Mouse (Mus musculus) lung, embryonic 14.5 days (tissue): ENCODE measurements around the gene C1ql3. TPM values are rescaled to one million over a fixed set of nuclear protein-coding genes. Genes with fewer than 3 reads are reported as not detected.

Experiments
- ATAC-seq: fragments of 200-750 bp; cut with Nextera tagmentation; 2 replicates; pipeline ENCODE4 v1.8.0; 2017; ENCODE audit warnings: mild to moderate bottlenecking, moderate TSS enrichment, moderate library complexity; ENCODE audit not compliant: insufficient read depth
- DNase-seq: peaks from one replicate; pipeline ENCODE4 v3.0.0-alpha.2; 2015
- H3K27ac ChIP-seq: fragments of 300-500 bp; sonication (generic); 2 replicates; pipeline ENCODE4 v1.5.1; 2014; ENCODE audit warnings: low read depth, mild to moderate bottlenecking, moderate library complexity
- H3K27me3 ChIP-seq: fragments of 300-500 bp; sonication (generic); 2 replicates; pipeline ENCODE4 v1.6.1; 2014; ENCODE audit warnings: low read length, control low read depth; ENCODE audit not compliant: insufficient read depth
- H3K36me3 ChIP-seq: fragments of 300-500 bp; sonication (generic); 2 replicates; pipeline ENCODE4 v1.6.1; 2014; ENCODE audit warnings: control low read depth; ENCODE audit not compliant: insufficient read depth
- H3K4me1 ChIP-seq: fragments of 300-500 bp; sonication (generic); 2 replicates; pipeline ENCODE4 v1.6.1; 2014; ENCODE audit warnings: antibody characterized with exemption, control low read depth; ENCODE audit not compliant: insufficient read depth
- H3K4me2 ChIP-seq: fragments of 300-500 bp; sonication (generic); 2 replicates; pipeline ENCODE4 v1.6.1; 2014; ENCODE audit warnings: mild to moderate bottlenecking
- H3K4me3 ChIP-seq: fragments of 300-500 bp; sonication (generic); 2 replicates; pipeline ENCODE4 v1.5.1; 2014; ENCODE audit warnings: low read depth, low read length
- H3K9ac ChIP-seq: fragments of 300-500 bp; sonication (generic); 2 replicates; pipeline ENCODE4 v1.6.1; 2014
- H3K9me3 ChIP-seq: fragments of 300-500 bp; sonication (generic); 2 replicates; pipeline ENCODE4 v1.6.1; 2016; ENCODE audit warnings: low read depth, low read length, control low read depth
- CTCF ChIP-seq: IDR thresholded peaks from 2 replicates; pipeline ENCODE4 v1.5.1; 2016; ENCODE audit warnings: antibody characterized with exemption, low read depth
- WGBS: fragments of 180-500 bp; shearing (Covaris S2); extraction: QIAGEN DNeasy Blood & Tissue Kit; methylation state at CpG from one replicate; pipeline ENCODE4 v1.1.7; 2014; 5-methylcytosine and 5-hydroxymethylcytosine counted together
- polyA plus RNA-seq: library from polyadenylated mRNA; unstranded; fragments of >200 nt; fragmentation: Nextera tagmentation; extraction: Ambion mirVana; gene quantifications from 2 replicates; pipeline ENCODE4 v1.2.1, GENCODE M21; 2014

Gene C1ql3
- not detected in 2 replicates for polyA plus RNA-seq

DNA sequence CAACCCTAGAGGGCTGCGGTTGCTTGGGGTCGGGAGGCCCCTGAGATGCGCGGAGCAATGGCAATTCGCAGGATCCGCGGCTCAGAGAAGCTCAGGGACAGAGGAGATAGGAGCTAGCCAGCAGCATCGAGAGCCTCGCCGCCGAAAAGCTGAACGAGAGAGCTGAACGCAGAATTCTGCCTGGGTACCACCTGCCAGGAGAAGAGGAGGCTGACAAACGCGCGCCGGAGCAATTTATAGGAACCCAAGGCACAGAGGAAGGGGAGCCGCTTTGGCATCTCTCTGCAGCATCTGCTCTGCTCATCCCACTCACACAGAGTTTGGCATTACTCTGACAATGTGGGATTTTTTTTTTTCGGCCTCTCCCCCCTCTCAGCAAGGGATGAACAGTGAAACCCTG, at the start of gene C1ql3:
TSS of gene C1ql3 (minus strand) at position 335 of the 400 bp plus-strand sequence.
- ATAC-seq = no peak
- WGBS = under 1% methylated on average over 19 of the region's 19 CpGs
- Histone ChIP-seq H3K27ac (no peak within 1 kb of the TSS), H3K36me3 (no peaks in the 10 kb centered on the region), H3K4me1 (no peaks in the 10 kb centered on the region), H3K9ac (peak within 1 kb of the TSS; percentile 32; the same call in 1 of the 2 replicates), H3K9me3 (no peaks in the 10 kb centered on the region), H3K4me3 (peak within 1 kb of the TSS; percentile 53), H3K27me3 (peaks cover 41% of the 10 kb centered on the region), H3K4me2 (peak within 1 kb of the TSS; percentile 99)
- peak; percentile 37 for DNase-seq
- TF ChIP-seq CTCF = no peak

DNA sequence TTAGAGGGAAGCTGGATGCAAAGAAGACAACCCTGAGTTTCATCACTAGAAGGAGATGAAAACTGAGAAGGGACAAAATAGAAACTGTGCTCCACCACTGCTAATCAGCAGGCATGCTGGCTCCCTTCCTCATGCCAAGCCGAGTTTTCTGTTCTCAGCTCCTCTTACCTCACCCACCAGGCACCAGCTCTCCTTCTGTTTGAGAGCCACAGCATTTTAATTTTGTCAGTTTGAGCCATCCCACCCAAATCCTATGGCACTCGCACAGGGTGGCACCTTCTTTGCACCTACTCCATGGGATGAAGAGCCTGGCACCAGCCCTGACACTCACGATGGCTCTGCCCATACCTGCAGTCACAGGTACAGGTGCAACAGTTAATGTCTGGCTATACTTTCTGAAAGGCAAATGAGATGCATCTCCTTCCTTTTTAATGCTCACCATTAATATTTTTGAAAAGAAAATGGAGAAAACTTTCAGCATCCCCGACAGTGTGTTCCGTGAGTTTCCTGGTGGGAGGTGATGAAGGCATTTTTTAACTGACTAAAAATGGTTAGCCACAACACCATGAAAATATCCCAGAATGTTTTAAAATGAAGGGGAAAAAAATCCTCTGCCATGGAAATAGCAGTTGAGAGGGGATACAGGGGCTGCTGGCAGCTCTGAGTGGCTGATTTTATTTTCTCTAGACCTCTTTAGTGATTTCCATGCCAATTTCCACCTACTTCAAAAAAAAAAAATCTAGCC, 49.0 kb upstream of the C1ql3 start:
- TF ChIP-seq CTCF = no peak
- H3K4me3 ChIP-seq = no peak overlapping the region
- H3K36me3 ChIP-seq = no peaks in the 10 kb centered on the region
- H3K27ac ChIP-seq = no peak overlapping the region
- WGBS = 86% methylated on average over 5 of the region's 5 CpGs
- H3K9ac ChIP-seq = no peak overlapping the region
- DNase-seq (no peak), ATAC-seq (no peak)
- H3K4me2 ChIP-seq = no peak overlapping the region
- no peaks in the 10 kb centered on the region for H3K9me3 ChIP-seq
- no peaks in the 10 kb centered on the region for H3K27me3 ChIP-seq
- no peaks in the 10 kb centered on the region for H3K4me1 ChIP-seq

DNA sequence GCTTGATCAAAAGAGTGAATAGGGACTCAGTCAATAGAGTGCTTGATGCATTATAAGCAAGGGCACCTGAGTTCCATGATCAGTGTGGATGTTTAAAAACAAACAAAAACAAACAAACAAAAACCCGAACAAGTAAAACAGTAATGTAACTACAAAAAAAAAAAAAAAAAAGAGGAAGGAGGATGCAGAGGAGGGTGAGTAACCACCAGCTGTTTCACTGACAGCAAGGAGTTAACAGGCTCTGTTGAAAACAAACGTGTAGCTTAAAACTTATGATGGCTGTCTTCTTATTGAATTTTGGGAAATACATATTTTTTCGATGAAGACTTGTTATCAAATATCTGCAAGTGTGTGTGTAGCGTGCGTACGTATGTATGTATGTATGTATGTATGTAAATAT, 37.0 kb upstream of the C1ql3 start:
- no peak for ATAC-seq
- TF ChIP-seq CTCF = no peak
- WGBS = 76% methylated on average over 6 of the region's 6 CpGs

DNA sequence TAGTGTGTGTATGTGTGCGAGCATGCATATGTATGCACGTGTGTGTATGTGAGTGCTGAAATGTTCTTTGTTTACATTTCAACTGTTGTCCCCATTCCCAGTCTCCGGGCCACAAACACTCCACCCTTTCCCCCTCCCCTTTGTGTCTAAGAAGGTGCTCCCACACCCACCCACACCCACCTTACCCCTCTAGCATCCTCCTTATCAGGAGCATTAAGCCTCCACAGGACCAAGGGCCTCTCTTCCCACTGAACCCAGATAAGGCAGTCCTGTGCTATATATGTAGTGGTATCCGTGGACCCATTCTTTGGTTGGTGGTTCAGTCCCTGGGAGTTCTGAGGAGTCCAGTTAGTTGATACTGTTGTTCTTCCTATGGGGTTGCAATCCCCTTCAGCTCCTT, 32.9 kb upstream of the C1ql3 start:
- Histone ChIP-seq H3K36me3 (no peaks in the 10 kb centered on the region), H3K27ac (no peak overlapping the region), H3K4me3 (no peak overlapping the region), H3K27me3 (no peaks in the 10 kb centered on the region), H3K9ac (no peak overlapping the region), H3K4me1 (no peaks in the 10 kb centered on the region), H3K4me2 (no peak overlapping the region), H3K9me3 (no peaks in the 10 kb centered on the region)
- TF ChIP-seq CTCF = no peak
- no peak for ATAC-seq
- DNase-seq = no peak
- 77% methylated on average over 4 of the region's 4 CpGs for WGBS

More for the DNA sequence above, 37.0 kb upstream of the C1ql3 start:
- DNase-seq = no peak
- no peaks in the 10 kb centered on the region for H3K9me3 ChIP-seq
- H3K9ac ChIP-seq = no peak overlapping the region
- H3K27ac ChIP-seq = no peak overlapping the region
- no peak overlapping the region for H3K4me3 ChIP-seq
- no peaks in the 10 kb centered on the region for H3K4me1 ChIP-seq
- H3K36me3 ChIP-seq = no peaks in the 10 kb centered on the region
- no peaks in the 10 kb centered on the region for H3K27me3 ChIP-seq
- no peak overlapping the region for H3K4me2 ChIP-seq

DNA sequence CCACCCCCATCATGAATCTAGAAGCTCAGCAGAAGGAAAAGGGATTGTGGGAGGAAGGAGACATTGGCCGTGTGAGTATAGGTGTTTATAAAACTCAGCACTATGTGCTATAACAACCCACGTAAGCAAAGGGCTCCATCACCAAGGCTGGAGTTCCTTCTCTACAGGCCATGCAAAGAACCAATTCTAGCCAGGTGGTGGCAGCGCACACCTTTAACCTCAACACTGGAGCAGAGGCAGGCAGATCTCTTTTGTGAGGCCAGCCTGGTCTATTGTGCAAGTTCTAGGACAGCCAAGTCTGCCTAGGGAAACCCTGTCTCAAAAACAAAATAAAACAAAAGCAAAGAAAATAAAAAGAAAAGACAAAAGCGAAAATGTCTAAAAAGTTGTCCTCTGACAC, 28.2 kb upstream of the C1ql3 start:
- DNase-seq (no peak), ATAC-seq (no peak)
- Histone ChIP-seq H3K36me3 (no peaks in the 10 kb centered on the region), H3K4me3 (no peak overlapping the region), H3K27me3 (no peaks in the 10 kb centered on the region), H3K9me3 (no peaks in the 10 kb centered on the region), H3K4me1 (no peaks in the 10 kb centered on the region), H3K4me2 (no peak overlapping the region), H3K27ac (no peak overlapping the region), H3K9ac (no peak overlapping the region)
- TF ChIP-seq CTCF = no peak
- 87% methylated on average over 4 of the region's 4 CpGs for WGBS

DNA sequence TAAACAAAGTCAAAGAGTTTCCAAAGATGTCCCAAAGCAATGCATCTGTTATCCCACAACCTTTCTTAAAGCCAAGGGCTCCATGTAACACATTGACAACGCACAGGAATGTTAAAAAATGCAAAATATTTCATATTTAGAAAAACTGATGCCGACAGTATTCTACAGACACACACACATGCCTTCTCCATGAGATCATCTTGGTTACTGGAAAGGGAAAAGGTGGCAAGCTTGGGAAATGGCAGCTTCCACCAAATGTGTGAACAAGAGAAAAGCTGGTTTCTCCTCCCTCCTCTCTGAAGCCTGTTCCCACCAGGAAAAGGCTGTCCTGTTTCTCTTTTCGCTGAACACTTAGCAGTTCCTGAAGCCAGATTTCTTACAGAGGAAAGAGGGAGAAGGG, 27.2 kb upstream of the C1ql3 start:
- H3K27me3 ChIP-seq = no peaks in the 10 kb centered on the region
- no peak overlapping the region for H3K27ac ChIP-seq
- H3K4me3 ChIP-seq = no peak overlapping the region
- no peaks in the 10 kb centered on the region for H3K9me3 ChIP-seq
- H3K9ac ChIP-seq = no peak overlapping the region
- no peak overlapping the region for H3K4me2 ChIP-seq
- H3K4me1 ChIP-seq = no peaks in the 10 kb centered on the region
- ATAC-seq = no peak
- no peaks in the 10 kb centered on the region for H3K36me3 ChIP-seq
- DNase-seq = no peak
- TF ChIP-seq CTCF = no peak
- 50% methylated on average over 3 of the region's 3 CpGs for WGBS

DNA sequence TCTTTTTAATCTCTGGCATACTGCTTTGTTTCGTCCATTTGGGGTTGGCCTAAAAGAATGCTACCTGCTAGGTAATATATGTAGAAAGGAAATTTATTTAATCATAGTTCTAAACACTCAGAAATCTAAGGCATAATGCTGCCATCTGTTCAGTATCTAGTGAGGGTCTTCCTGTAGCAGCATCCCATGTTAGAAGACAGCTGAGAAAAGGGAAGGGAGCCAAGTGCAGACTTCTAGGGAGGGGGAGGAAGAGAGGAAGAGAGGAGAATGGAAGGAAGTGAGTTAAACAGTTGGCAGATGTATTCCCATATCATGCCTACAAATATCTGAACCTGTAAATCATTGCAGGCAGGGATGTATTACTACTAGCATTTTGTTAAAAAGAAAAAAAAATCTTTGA, 7.3 kb upstream of the C1ql3 start:
- WGBS = 77% methylated on average over 1 of the region's 1 CpGs
- no peak overlapping the region for H3K4me2 ChIP-seq
- no peak overlapping the region for H3K4me3 ChIP-seq
- H3K4me1 ChIP-seq = no peaks in the 10 kb centered on the region
- ATAC-seq (no peak), DNase-seq (no peak)
- H3K9me3 ChIP-seq = no peaks in the 10 kb centered on the region
- H3K9ac ChIP-seq = no peak overlapping the region
- H3K27me3 ChIP-seq = no peaks in the 10 kb centered on the region
- no peaks in the 10 kb centered on the region for H3K36me3 ChIP-seq
- no peak for TF ChIP-seq CTCF
- H3K27ac ChIP-seq = no peak overlapping the region

DNA sequence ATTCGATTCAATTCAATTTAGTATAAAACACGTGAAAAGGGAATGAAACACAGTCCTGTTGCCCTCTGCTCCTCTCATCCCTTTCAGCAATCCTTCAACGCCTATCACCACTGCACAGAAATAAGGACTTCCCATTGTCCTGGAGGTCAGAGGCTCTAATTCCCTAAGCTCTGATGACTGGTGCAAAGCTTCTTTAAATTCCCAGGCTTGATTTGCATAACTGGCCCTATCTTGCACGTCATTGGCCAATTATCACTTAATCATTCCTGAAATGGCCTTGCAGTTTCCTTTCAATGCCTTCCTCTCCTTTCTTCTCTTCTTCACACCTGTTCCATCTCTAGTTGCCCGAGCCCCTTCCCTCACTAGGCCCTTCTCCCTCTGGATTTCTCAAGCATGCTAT, 6.8 kb upstream of the C1ql3 start:
- no peak overlapping the region for H3K9ac ChIP-seq
- H3K9me3 ChIP-seq = no peaks in the 10 kb centered on the region
- TF ChIP-seq CTCF = no peak
- H3K4me3 ChIP-seq = no peak overlapping the region
- H3K4me1 ChIP-seq = no peaks in the 10 kb centered on the region
- WGBS = 39% methylated on average over 5 of the region's 5 CpGs
- ATAC-seq (no peak), DNase-seq (no peak)
- no peak overlapping the region for H3K27ac ChIP-seq
- H3K4me2 ChIP-seq = no peak overlapping the region
- H3K27me3 ChIP-seq = no peaks in the 10 kb centered on the region
- no peaks in the 10 kb centered on the region for H3K36me3 ChIP-seq
